Mouse (Mus musculus) liver, embryonic 14.5 days (tissue): Measurements from ENCODE around the gene Fam129a. TPM values are rescaled to one million over a fixed set of nuclear protein-coding genes. Genes with fewer than 3 reads are reported as not detected.
A peak's percentile ranks its signal among the peaks of the same experiment; 100 is the strongest.

Experiments
- ATAC-seq: fragments of 200-750 bp; cut with Nextera tagmentation; 2 replicates; pipeline ENCODE4 v1.8.0; 2017; ENCODE audit warnings: moderate number of reproducible peaks, mild to moderate bottlenecking, moderate library complexity; ENCODE audit not compliant: insufficient read depth
- DNase-seq, 3 experiments: peaks; one replicate each; pipeline ENCODE4 v3.0.0-alpha.2; 2012 to 2013; ENCODE audit warnings: low read depth in 3 of 3, low spot score in 3 of 3
- H3K27ac ChIP-seq: fragments of 300-500 bp; sonication (generic); 2 replicates; pipeline ENCODE4 v1.5.1; 2014; ENCODE audit warnings: moderate library complexity, mild to moderate bottlenecking, control low read depth, inconsistent platforms
- H3K27me3 ChIP-seq: fragments of 300-500 bp; sonication (generic); 2 replicates; pipeline ENCODE4 v1.6.1; 2014; ENCODE audit warnings: mild to moderate bottlenecking, low read length, moderate library complexity; ENCODE audit not compliant: control insufficient read depth, insufficient read depth
- H3K36me3 ChIP-seq: fragments of 300-500 bp; sonication (generic); replicated peaks from 2 replicates; pipeline ENCODE4 v1.6.1; 2014; ENCODE audit warnings: low read depth; ENCODE audit not compliant: control insufficient read depth, insufficient read depth
- H3K4me1 ChIP-seq, 2 experiments: fragments of 200-500 bp in 1 of 2; fragments of 300-500 bp in 1 of 2; sonication (generic) in 1 of 2; replicated peaks; 2 replicates each; pipeline ENCODE4 v1.6.1; 2012 to 2014; ENCODE audit warnings: antibody characterized with exemption in 1 of 2, inconsistent platforms in 1 of 2, low read length in 1 of 2; ENCODE audit not compliant: control insufficient read depth in 2 of 2, insufficient read depth in 2 of 2
- H3K4me2 ChIP-seq: fragments of 300-500 bp; sonication (generic); 2 replicates; pipeline ENCODE4 v1.6.1; 2014; ENCODE audit warnings: low read depth, mild to moderate bottlenecking, control low read depth, moderate library complexity
- H3K4me3 ChIP-seq, 2 experiments: fragments of 200-500 bp in 1 of 2; fragments of 300-500 bp in 1 of 2; sonication (generic) in 1 of 2; 2 replicates each; pipeline ENCODE4 v1.5.1; 2012 to 2014; ENCODE audit warnings: low read depth in 2 of 2, low read length in 2 of 2, mild to moderate bottlenecking in 2 of 2, control low read depth in 1 of 2, inconsistent platforms in 1 of 2, moderate library complexity in 1 of 2; ENCODE audit not compliant: insufficient read depth in 1 of 2
- H3K9ac ChIP-seq: fragments of 300-500 bp; sonication (generic); replicated peaks from 2 replicates; pipeline ENCODE4 v1.6.1; 2014; ENCODE audit warnings: mild to moderate bottlenecking, control low read depth, moderate library complexity
- H3K9me3 ChIP-seq: fragments of 300-500 bp; sonication (generic); 2 replicates; pipeline ENCODE4 v1.6.1; 2016; ENCODE audit warnings: low read length, mixed read lengths; ENCODE audit not compliant: control insufficient read depth
- CTCF ChIP-seq: IDR thresholded peaks from 2 replicates; pipeline ENCODE4 v1.5.1; 2016; ENCODE audit warnings: antibody characterized with exemption, low read depth, control low read depth
- EP300 ChIP-seq: IDR thresholded peaks from 2 replicates; pipeline ENCODE4 v1.6.1; 2016; ENCODE audit warnings: antibody characterized with exemption, low read depth
- WGBS: fragments of 180-500 bp; shearing (Covaris S2); extraction: QIAGEN DNeasy Blood & Tissue Kit; methylation state at CpG from one replicate; pipeline ENCODE4 v1.1.7; 2014; ENCODE audit not compliant: insufficient replicate concordance; 5-methylcytosine and 5-hydroxymethylcytosine counted together
- polyA plus RNA-seq, 2 experiments: library from polyadenylated mRNA; depleted of rRNA in 1 of 2; stranded (reverse) in 1 of 2; unstranded in 1 of 2; fragments of >200 nt; fragmentation: Nextera tagmentation in 1 of 2; extraction: Ambion mirVana in 1 of 2; gene quantifications; 2 replicates each; pipeline versions ENCODE4 v1.2.1 to v1.2.3; 2012 to 2014

Fam129a gene
- polyA plus RNA-seq, 2 experiments: 1.5 to 3.4 TPM

GRCm38 (mm10) chr1:151712664-151713063 is 141.7 kb downstream of the Fam129a start:
- Histone ChIP-seq H3K4me3 (no peak overlapping the region), H3K27me3 (no peaks in the 10 kb centered on the region), H3K9ac (no peak overlapping the region), H3K4me2 (no peak overlapping the region), H3K9me3 (no peaks in the 10 kb centered on the region), H3K27ac (no peak overlapping the region), H3K4me1 (peaks cover 0 to 7% of the 10 kb centered on the region in 2 experiments; a peak in 2 of 4 replicates), H3K36me3 (no peaks in the 10 kb centered on the region)
- TF ChIP-seq CTCF: no peak
- DNase-seq (no peak), ATAC-seq (no peak)
- WGBS: 52% methylated on average over 5 of the region's 5 CpGs

GRCm38 (mm10) chr1:151713622-151714021 is 142.6 kb downstream of the Fam129a start:
- H3K4me2 ChIP-seq: no peak overlapping the region
- H3K9me3 ChIP-seq: no peaks in the 10 kb centered on the region
- no peak overlapping the region for H3K27ac ChIP-seq
- no peak for TF ChIP-seq CTCF
- no peaks in the 10 kb centered on the region for H3K27me3 ChIP-seq
- H3K4me3 ChIP-seq: no peak overlapping the region
- no peak for DNase-seq
- H3K4me1 ChIP-seq: peaks cover 0 to 6% of the 10 kb centered on the region in 2 experiments; a peak in 2 of 4 replicates
- H3K9ac ChIP-seq: no peak overlapping the region
- peak; percentile 42; the same call in 1 of the 2 replicates for ATAC-seq
- H3K36me3 ChIP-seq: no peaks in the 10 kb centered on the region

DNA sequence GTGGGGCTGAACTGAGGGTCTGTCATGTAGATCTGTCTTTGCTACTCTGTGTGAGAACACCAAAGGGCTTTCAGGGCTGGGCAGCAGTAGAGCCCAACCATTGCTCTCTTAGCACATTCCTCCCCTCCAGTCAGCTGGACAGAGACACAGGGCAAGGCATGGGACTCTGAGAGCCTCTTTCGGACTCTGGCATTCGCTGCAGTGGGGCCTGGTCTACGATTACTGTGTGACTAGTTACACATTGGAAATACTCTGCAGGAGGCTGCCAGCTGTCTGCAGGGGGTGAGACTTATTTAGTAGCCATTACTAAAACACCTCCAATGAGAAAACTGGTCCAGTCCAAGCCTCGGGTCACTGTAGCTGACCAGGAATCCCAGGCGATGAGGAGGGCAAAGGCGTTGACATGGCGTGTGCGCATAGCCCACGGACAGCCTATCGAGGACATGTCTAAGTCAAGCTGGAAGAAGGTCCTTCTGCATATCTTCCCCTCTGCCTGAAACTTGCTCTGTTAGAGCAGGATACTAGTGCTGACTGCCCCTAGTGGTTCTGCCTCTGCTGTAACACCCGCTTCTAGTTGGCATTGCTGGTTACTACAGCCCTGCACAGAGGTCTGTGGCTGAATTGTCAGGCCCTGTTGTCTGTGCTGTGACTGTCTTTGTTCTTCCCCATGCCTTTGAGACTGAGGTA is 145.2 kb downstream of the Fam129a start:
- WGBS: 78% methylated on average over 11 of the region's 11 CpGs
- no peak overlapping the region for H3K4me3 ChIP-seq
- H3K9me3 ChIP-seq: no peaks in the 10 kb centered on the region
- no peak overlapping the region for H3K4me2 ChIP-seq
- TF ChIP-seq EP300 (no peak), CTCF (peak; percentile 40; the same call in 1 of the 2 replicates)
- H3K27me3 ChIP-seq: no peaks in the 10 kb centered on the region
- no peak overlapping the region for H3K27ac ChIP-seq
- ATAC-seq (no peak), DNase-seq (no peak)
- H3K4me1 ChIP-seq: peaks cover 0 to 2% of the 10 kb centered on the region in 2 experiments; a peak in 1 of 4 replicates
- no peaks in the 10 kb centered on the region for H3K36me3 ChIP-seq
- no peak overlapping the region for H3K9ac ChIP-seq

DNA sequence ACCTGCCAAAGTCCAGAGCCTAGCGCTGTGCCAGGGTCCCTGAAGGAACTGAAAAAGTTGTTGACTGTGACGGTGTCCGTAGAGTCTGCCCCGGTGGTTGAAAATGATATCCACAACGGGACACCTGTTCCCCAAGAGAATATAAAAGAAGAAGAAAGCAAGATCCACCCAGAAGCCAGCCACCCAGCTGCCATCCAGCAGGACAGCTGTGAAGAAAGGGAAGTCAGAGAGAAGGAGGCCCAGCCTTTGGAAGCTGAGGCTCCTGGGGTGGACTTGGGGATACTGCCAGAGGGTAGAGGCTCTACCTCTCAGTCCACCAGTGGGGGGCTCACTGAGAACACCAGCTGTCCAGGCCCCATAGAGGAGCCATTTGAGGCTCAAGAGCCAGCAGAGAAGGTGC is 146.6 kb downstream of the Fam129a start:
- peaks cover 0 to 2% of the 10 kb centered on the region in 2 experiments; a peak in 1 of 4 replicates for H3K4me1 ChIP-seq
- no peak overlapping the region for H3K27ac ChIP-seq
- no peaks in the 10 kb centered on the region for H3K36me3 ChIP-seq
- H3K9ac ChIP-seq: no peak overlapping the region
- WGBS: 81% methylated on average over 5 of the region's 5 CpGs
- no peak for TF ChIP-seq EP300
- TF ChIP-seq CTCF: no peak
- H3K9me3 ChIP-seq: no peaks in the 10 kb centered on the region
- no peak for ATAC-seq
- no peak for DNase-seq
- no peak overlapping the region for H3K4me3 ChIP-seq
- no peak overlapping the region for H3K4me2 ChIP-seq
- H3K27me3 ChIP-seq: no peaks in the 10 kb centered on the region

DNA sequence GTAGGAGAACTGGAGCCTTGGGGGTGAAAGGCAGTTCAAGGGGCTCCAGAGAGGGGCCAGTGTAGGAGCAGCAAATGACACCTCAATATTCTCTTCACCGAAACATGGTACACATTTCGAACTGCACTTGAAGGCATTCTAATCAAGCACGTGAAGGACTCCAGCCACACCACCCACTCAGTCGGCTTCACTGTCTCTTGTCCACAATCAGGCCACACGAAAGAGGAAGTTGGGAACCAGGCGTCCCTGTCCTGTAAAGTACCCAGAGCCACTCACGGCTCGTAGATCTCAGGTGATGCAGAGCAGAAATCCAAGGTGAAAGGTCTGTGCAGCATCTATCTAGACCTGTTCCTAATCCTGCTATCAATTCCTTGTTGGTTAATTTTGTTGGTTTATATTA is 147.6 kb downstream of the Fam129a start:
- 0 out of 4 replicates have a peak, but pooled peaks cover 0 to 2% of the 10 kb centered on the region in 2 experiments for H3K4me1 ChIP-seq
- H3K9me3 ChIP-seq: no peaks in the 10 kb centered on the region
- TF ChIP-seq CTCF (no peak), EP300 (no peak)
- 19% methylated on average over 8 of the region's 8 CpGs for WGBS
- ATAC-seq (no peak), DNase-seq (no peak)
- no peak overlapping the region for H3K9ac ChIP-seq
- no peak overlapping the region for H3K4me2 ChIP-seq
- H3K36me3 ChIP-seq: no peaks in the 10 kb centered on the region
- no peak overlapping the region for H3K4me3 ChIP-seq
- H3K27me3 ChIP-seq: no peaks in the 10 kb centered on the region
- H3K27ac ChIP-seq: no peak overlapping the region
